Comparison of ENCODE assay signal across 9 mouse cellular contexts in genomic region chr1:64018466-64019077, GRCm38 (mm10).
A peak's percentile ranks its signal among the peaks of the same experiment; 100 is the strongest.
DNase-seq lines count a peak whose midpoint lies in the region; ATAC-seq and TF ChIP-seq lines count a peak whose summit lies in the region.
"Had no signal": no experiment of that assay in that cellular context is flagged by ENCODE, and none has a peak within 500 bp of the region (broad histone marks: within the 10 kb centered on the region; RNA-seq: fewer than 3 reads in every experiment).

No protein-coding gene starts in this region.

- H3K4me2 ChIP-seq in midbrain, postnatal 0 days (ENCODE audit: low read depth, low read length, poor library complexity, severe bottlenecking): no peak overlapping the region
- no peak overlapping the region for H3K4me2 ChIP-seq in midbrain, embryonic 14.5 days (ENCODE audit: low read length)
- no peak overlapping the region for H3K4me2 ChIP-seq in hindbrain, embryonic 13.5 days
- H3K4me2 ChIP-seq in limb, embryonic 15.5 days: peak overlapping the region; percentile 29; the same call in 1 of the 2 replicates

- no peak overlapping the region for H3K9ac ChIP-seq in midbrain, postnatal 0 days (replicated peaks; ENCODE audit: low read length, poor library complexity, severe bottlenecking)
- no peak overlapping the region for H3K9ac ChIP-seq in midbrain, embryonic 14.5 days (replicated peaks; ENCODE audit: low read length)
- no peak overlapping the region for H3K9ac ChIP-seq in hindbrain, embryonic 13.5 days
- no peak overlapping the region for H3K9ac ChIP-seq in limb, embryonic 15.5 days

- no peaks in the 10 kb centered on the region for H3K27me3 ChIP-seq in midbrain, postnatal 0 days (ENCODE audit: insufficient read depth, low read length)
- no peaks in the 10 kb centered on the region for H3K27me3 ChIP-seq in midbrain, embryonic 14.5 days (ENCODE audit: control insufficient read depth, insufficient read depth, low read length)
- H3K27me3 ChIP-seq in hindbrain, embryonic 13.5 days: no peaks in the 10 kb centered on the region
- H3K27me3 ChIP-seq in limb, embryonic 15.5 days: no peaks in the 10 kb centered on the region
- H3K27me3 ChIP-seq: Patski had no signal

- 49% methylated on average over 16 of the region's 16 CpGs for WGBS in midbrain, postnatal 0 days
- WGBS in midbrain, embryonic 14.5 days: 60% methylated on average over 16 of the region's 16 CpGs
- WGBS in hindbrain, embryonic 13.5 days: 58% methylated on average over 16 of the region's 16 CpGs
- WGBS in limb, embryonic 15.5 days: 35% methylated on average over 16 of the region's 16 CpGs

- no peak overlapping the region for H3K4me3 ChIP-seq in midbrain, postnatal 0 days (ENCODE audit: low read depth, low read length)
- H3K4me3 ChIP-seq in midbrain, embryonic 14.5 days (replicated peaks; ENCODE audit: low read depth, low read length): no peak overlapping the region
- no peak overlapping the region for H3K4me3 ChIP-seq in hindbrain, embryonic 13.5 days
- H3K4me3 ChIP-seq in limb, embryonic 15.5 days: no peak overlapping the region

- H3K27ac ChIP-seq in midbrain, postnatal 0 days (ENCODE audit: low read depth, low read length): peak overlapping the region; percentile 44; the same call in 1 of the 2 replicates
- no peak overlapping the region for H3K27ac ChIP-seq in midbrain, embryonic 14.5 days (replicated peaks; ENCODE audit: low read depth, low read length)
- H3K27ac ChIP-seq in hindbrain, embryonic 13.5 days: 0 out of 2 replicates have a peak overlapping the region, but pooled peaks have one; percentile 8
- H3K27ac ChIP-seq in limb, embryonic 15.5 days: peak overlapping the region; percentile 47; the same call in 1 of the 2 replicates

- no peaks in the 10 kb centered on the region for H3K9me3 ChIP-seq in midbrain, postnatal 0 days (ENCODE audit: low read length)
- H3K9me3 ChIP-seq in midbrain, embryonic 14.5 days (ENCODE audit: control insufficient read depth, low read length): no peaks in the 10 kb centered on the region
- no peaks in the 10 kb centered on the region for H3K9me3 ChIP-seq in hindbrain, embryonic 13.5 days
- H3K9me3 ChIP-seq in limb, embryonic 15.5 days: no peaks in the 10 kb centered on the region

- no peak for ATAC-seq in midbrain, postnatal 0 days (ENCODE audit: low FRiP score)
- no peak for ATAC-seq in midbrain, embryonic 14.5 days (ENCODE audit: low FRiP score, low TSS enrichment)
- no peak for ATAC-seq in hindbrain, embryonic 13.5 days (ENCODE audit: low FRiP score)
- ATAC-seq in limb, embryonic 15.5 days (ENCODE audit: insufficient number of reproducible peaks, low FRiP score, low TSS enrichment, low read depth): no peak
- ATAC-seq in cerebellum, adult (ENCODE audit: insufficient number of reproducible peaks, low FRiP score, low TSS enrichment): no peak
- ATAC-seq: Patski had no signal

- peaks cover 5% of the 10 kb centered on the region; the same call in 1 of the 2 replicates for H3K4me1 ChIP-seq in midbrain, postnatal 0 days (ENCODE audit: insufficient read depth, low read length)
- 0 out of 2 replicates have a peak, but pooled peaks cover 7% of the 10 kb centered on the region for H3K4me1 ChIP-seq in midbrain, embryonic 14.5 days (ENCODE audit: control insufficient read depth, insufficient read depth, low read length)
- H3K4me1 ChIP-seq in hindbrain, embryonic 13.5 days (replicated peaks): peaks cover 20% of the 10 kb centered on the region
- H3K4me1 ChIP-seq in limb, embryonic 15.5 days: peaks cover 23% of the 10 kb centered on the region

- TF ChIP-seq CTCF in midbrain, postnatal 0 days (IDR thresholded peaks at IDR 0.05): no peak

- no peaks in the 10 kb centered on the region for H3K36me3 ChIP-seq in midbrain, postnatal 0 days (ENCODE audit: insufficient read depth, low read length)
- no peaks in the 10 kb centered on the region for H3K36me3 ChIP-seq in midbrain, embryonic 14.5 days (ENCODE audit: control insufficient read depth, insufficient read depth, low read length)
- H3K36me3 ChIP-seq in hindbrain, embryonic 13.5 days: no peaks in the 10 kb centered on the region
- no peaks in the 10 kb centered on the region for H3K36me3 ChIP-seq in limb, embryonic 15.5 days

- no peak for DNase-seq in midbrain, postnatal 0 days (ENCODE audit: low spot score)
- no peak for DNase-seq in midbrain, embryonic 14.5 days
- no peak for DNase-seq in urinary bladder, postnatal 14 days (ENCODE audit: low spot score)
- no peak for DNase-seq in left cerebral cortex, adult 8-10 months (ENCODE audit: low spot score in 2 of 2)
- no peak for DNase-seq in MN1 (ENCODE audit: low spot score)
